Mouse (Mus musculus): ENCODE measurements around the gene Slc4a8.

GRCm38 (mm10) chr15:100845049-100845879 is 83.7 kb downstream of the Slc4a8 start:
- TF ChIP-seq CTCF (IDR thresholded peaks at IDR 0.05; ENCODE audit: low read depth) = no peak
- no peak for TF ChIP-seq EP300 (IDR thresholded peaks at IDR 0.05; ENCODE audit: low read depth)

All from liver, postnatal 0 days (tissue).